Mouse (Mus musculus) liver, embryonic 16.5 days (tissue): ENCODE results near the gene Dlx1. TPM values are rescaled to one million over a fixed set of nuclear protein-coding genes. Genes with fewer than 3 reads are reported as not detected.

Experiments used
- ATAC-seq: fragments of 200-750 bp; cut with Nextera tagmentation; 2 replicates; pipeline ENCODE4 v1.8.0; 2017; ENCODE audit warnings: low read depth, mild to moderate bottlenecking, moderate number of reproducible peaks, moderate library complexity
- H3K27ac ChIP-seq: fragments of 300-500 bp; sonication (generic); 2 replicates; pipeline ENCODE4 v1.5.1; 2014; ENCODE audit warnings: mild to moderate bottlenecking, low read length
- H3K27me3 ChIP-seq: fragments of 300-500 bp; sonication (generic); 2 replicates; pipeline ENCODE4 v1.6.1; 2014; ENCODE audit warnings: low read depth, low read length, mixed read lengths; ENCODE audit not compliant: control insufficient read depth, insufficient read depth
- H3K36me3 ChIP-seq: fragments of 300-500 bp; sonication (generic); 2 replicates; pipeline ENCODE4 v1.6.1; 2014; ENCODE audit warnings: mild to moderate bottlenecking; ENCODE audit not compliant: control insufficient read depth, insufficient read depth
- H3K4me1 ChIP-seq: fragments of 300-500 bp; sonication (generic); 2 replicates; pipeline ENCODE4 v1.6.1; 2014; ENCODE audit warnings: low read depth, low read length, mixed read lengths; ENCODE audit not compliant: control insufficient read depth
- H3K4me2 ChIP-seq: fragments of 300-500 bp; sonication (generic); 2 replicates; pipeline ENCODE4 v1.6.1; 2014; ENCODE audit warnings: low read depth, low read length, mixed read lengths
- H3K4me3 ChIP-seq: fragments of 300-500 bp; sonication (generic); 2 replicates; pipeline ENCODE4 v1.5.1; 2014; ENCODE audit warnings: low read depth, mild to moderate bottlenecking, low read length
- H3K9ac ChIP-seq: fragments of 300-500 bp; sonication (generic); 2 replicates; pipeline ENCODE4 v1.6.1; 2014; ENCODE audit warnings: low read depth, low read length
- H3K9me3 ChIP-seq: fragments of 300-500 bp; sonication (generic); replicated peaks from 2 replicates; pipeline ENCODE4 v1.6.1; 2016; ENCODE audit warnings: low read length; ENCODE audit not compliant: control insufficient read depth
- WGBS: fragments of 180-500 bp; shearing (Covaris S2); extraction: QIAGEN DNeasy Blood & Tissue Kit; methylation state at CpG from one replicate; pipeline ENCODE4 v1.1.7; 2014; ENCODE audit not compliant: insufficient replicate concordance; 5-methylcytosine and 5-hydroxymethylcytosine counted together
- polyA plus RNA-seq: library from polyadenylated mRNA; unstranded; fragments of >200 nt; fragmentation: Nextera tagmentation; extraction: Ambion mirVana; gene quantifications from 2 replicates; pipeline ENCODE4 v1.2.1, GENCODE M21; 2015

The Dlx1 gene
- polyA plus RNA-seq, 1 experiment from 2014 or later: 0.06 TPM

- peaks cover 14% of the 10 kb centered on the region for H3K4me1 ChIP-seq
- no peak overlapping the region for H3K4me3 ChIP-seq
- 1% methylated on average over 43 of the region's 43 CpGs for WGBS
- H3K27ac ChIP-seq: no peak overlapping the region
- no peaks in the 10 kb centered on the region for H3K9me3 ChIP-seq
- H3K9ac ChIP-seq: no peak overlapping the region
- ATAC-seq: no peak
- peaks cover 97% of the 10 kb centered on the region for H3K27me3 ChIP-seq
- no peaks in the 10 kb centered on the region for H3K36me3 ChIP-seq
- no peak overlapping the region for H3K4me2 ChIP-seq
These were observed 4.4 kb downstream of the Dlx1 start for GRCm38 (mm10) chr2:71531990-71532970.

- no peak for ATAC-seq
- H3K4me2 ChIP-seq: no peak overlapping the region
- no peaks in the 10 kb centered on the region for H3K9me3 ChIP-seq
- no peak overlapping the region for H3K9ac ChIP-seq
- H3K4me3 ChIP-seq: no peak overlapping the region
- H3K4me1 ChIP-seq: peaks cover 14% of the 10 kb centered on the region
- 7% methylated on average over 5 of the region's 5 CpGs for WGBS
- H3K36me3 ChIP-seq: no peaks in the 10 kb centered on the region
- H3K27ac ChIP-seq: no peak overlapping the region
- H3K27me3 ChIP-seq: peaks cover 97% of the 10 kb centered on the region
These were observed 5.2 kb downstream of the Dlx1 start for GRCm38 (mm10) chr2:71533094-71533493.

DNA sequence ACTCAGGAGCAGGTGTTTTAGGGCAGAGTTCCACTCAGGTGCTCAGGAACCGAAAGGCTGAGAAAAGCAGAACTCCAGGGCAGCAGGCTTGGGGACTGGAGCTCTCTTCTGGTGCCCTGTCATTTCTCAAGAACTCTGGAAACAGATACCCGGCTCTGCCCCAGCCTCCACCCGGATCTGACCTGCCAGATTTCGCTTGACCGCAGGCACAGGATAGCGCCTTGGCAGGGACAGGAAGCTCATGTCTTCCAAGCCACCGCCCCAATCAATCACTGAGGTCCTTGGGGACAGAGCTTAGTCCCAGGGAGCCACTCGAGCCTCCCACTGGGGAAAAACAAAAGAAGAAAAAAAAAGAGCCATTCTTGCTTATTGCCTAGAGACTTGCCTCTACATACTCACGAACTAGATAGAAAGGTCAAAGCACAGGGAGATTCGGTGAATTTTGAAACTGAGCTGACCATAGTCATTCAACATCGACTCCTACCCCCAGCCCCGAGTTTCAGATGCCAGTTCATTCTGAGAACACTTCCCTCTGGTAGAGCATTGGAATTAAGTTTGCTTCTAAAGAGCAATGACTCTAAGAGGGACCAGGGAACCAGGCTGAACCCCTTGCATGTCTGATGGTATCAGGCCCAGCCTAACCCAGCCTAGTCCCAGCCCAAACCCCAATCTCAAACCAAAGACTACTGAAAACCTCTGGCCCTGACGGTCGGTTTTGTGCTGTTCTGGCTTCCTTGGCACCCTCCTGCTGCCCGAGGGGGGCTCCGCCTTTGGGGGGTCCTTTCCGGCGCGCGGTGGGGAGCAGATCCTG is 6.5 kb downstream of the Dlx1 start:
- no peaks in the 10 kb centered on the region for H3K9me3 ChIP-seq
- H3K4me1 ChIP-seq: peaks cover 6% of the 10 kb centered on the region
- no peak for ATAC-seq
- H3K9ac ChIP-seq: no peak overlapping the region
- H3K4me2 ChIP-seq: no peak overlapping the region
- H3K36me3 ChIP-seq: no peaks in the 10 kb centered on the region
- WGBS: 1% methylated on average over 20 of the region's 20 CpGs
- H3K4me3 ChIP-seq: no peak overlapping the region
- peaks cover 97% of the 10 kb centered on the region for H3K27me3 ChIP-seq
- no peak overlapping the region for H3K27ac ChIP-seq

GRCm38 (mm10) chr2:71540611-71541417 is 12.9 kb downstream of the Dlx1 start:
- Histone ChIP-seq H3K9ac (no peak overlapping the region), H3K4me1 (peaks cover 9% of the 10 kb centered on the region), H3K27ac (no peak overlapping the region), H3K27me3 (peaks cover 100% of the 10 kb centered on the region), H3K4me2 (no peak overlapping the region), H3K36me3 (no peaks in the 10 kb centered on the region), H3K9me3 (no peaks in the 10 kb centered on the region), H3K4me3 (no peak overlapping the region; the same call in 1 of the 2 replicates)
- ATAC-seq: no peak
- 2% methylated on average over 48 of the region's 48 CpGs for WGBS

GRCm38 (mm10) chr2:71541418-71542226 is 13.7 kb downstream of the Dlx1 start:
- Histone ChIP-seq H3K27me3 (peaks cover 100% of the 10 kb centered on the region), H3K4me3 (no peak overlapping the region), H3K4me2 (no peak overlapping the region), H3K36me3 (no peaks in the 10 kb centered on the region), H3K9ac (no peak overlapping the region), H3K9me3 (no peaks in the 10 kb centered on the region), H3K4me1 (peaks cover 16% of the 10 kb centered on the region), H3K27ac (no peak overlapping the region)
- no peak for ATAC-seq
- WGBS: 3% methylated on average over 32 of the region's 37 CpGs

DNA sequence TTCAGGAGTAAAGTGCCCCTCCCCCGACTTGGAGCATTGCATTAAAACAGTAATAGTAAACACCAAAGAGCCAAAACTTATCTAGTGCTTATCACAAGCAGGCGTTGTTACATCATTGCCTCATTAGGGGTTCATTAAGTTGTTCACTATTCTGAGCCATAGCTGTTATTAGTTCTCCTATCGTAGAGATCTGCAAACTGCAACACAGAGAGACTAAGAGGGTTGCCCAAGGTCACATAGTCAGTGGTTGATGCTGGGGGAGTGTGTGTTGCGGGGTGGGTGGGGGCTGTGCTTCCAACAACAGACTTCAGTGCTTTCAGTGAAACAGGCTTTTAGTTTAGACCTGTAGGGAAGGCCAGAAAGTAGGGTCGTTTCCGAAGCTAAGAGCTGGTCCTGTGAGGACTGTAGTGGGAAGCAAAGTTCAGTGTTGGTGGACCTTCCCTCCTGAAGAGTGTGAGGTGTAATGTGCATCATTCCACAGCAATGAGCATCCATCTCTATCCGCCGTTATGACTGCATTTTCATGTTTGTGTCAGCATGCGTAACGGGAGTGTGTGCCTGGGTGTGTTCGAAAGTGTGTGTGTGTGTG is 14.4 kb downstream of the Dlx1 start:
- Histone ChIP-seq H3K9me3 (no peaks in the 10 kb centered on the region), H3K4me1 (peaks cover 19% of the 10 kb centered on the region), H3K36me3 (no peaks in the 10 kb centered on the region), H3K27me3 (peaks cover 100% of the 10 kb centered on the region), H3K4me2 (no peak overlapping the region), H3K4me3 (no peak overlapping the region), H3K9ac (no peak overlapping the region), H3K27ac (no peak overlapping the region)
- 7% methylated on average over 11 of the region's 11 CpGs for WGBS
- no peak for ATAC-seq

DNA sequence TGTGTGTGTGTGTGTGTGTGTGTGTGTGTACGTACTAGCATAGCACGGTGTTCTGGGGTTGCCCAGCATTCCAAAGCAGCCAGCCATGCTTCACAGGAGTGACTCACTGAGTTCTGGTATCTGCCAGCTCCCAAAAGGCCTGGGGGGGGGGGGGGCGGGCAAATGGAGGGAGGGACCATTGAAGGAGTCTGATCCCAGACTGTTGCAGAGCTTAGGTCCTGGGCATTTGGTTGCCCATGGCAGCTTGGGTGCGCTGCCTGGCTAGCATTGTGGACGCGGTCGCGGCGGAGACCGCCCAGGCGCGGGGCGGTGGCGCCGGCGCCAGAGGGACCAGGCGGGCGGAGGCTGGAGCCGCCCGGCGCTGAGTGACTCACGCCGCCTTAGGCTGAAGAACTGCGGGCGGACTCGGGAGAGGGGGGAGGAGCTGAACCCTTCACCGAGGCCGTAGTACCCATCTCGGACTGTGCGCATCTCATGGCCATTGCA is 14.9 kb downstream of the Dlx1 start:
- ATAC-seq: no peak
- H3K36me3 ChIP-seq: no peaks in the 10 kb centered on the region
- no peak overlapping the region for H3K27ac ChIP-seq
- peak overlapping the region; percentile 17; the same call in 1 of the 2 replicates for H3K4me3 ChIP-seq
- peaks cover 19% of the 10 kb centered on the region for H3K4me1 ChIP-seq
- peaks cover 96% of the 10 kb centered on the region for H3K27me3 ChIP-seq
- no peak overlapping the region for H3K4me2 ChIP-seq
- no peak overlapping the region for H3K9ac ChIP-seq
- under 1% methylated on average over 29 of the region's 30 CpGs for WGBS
- no peaks in the 10 kb centered on the region for H3K9me3 ChIP-seq
